Mouse (Mus musculus): ENCODE measurements around the gene Ttc21a. TPM values are rescaled to one million over a fixed set of nuclear protein-coding genes. Genes with fewer than 3 reads are reported as not detected.

Gene Ttc21a
- 0.31 and 0.44 TPM in 2 replicates for polyA plus RNA-seq (2016; fragmentation: Nextera tagmentation; extraction: Ambion mirVana)

- Histone ChIP-seq H3K27me3 (no peaks in the 10 kb centered on the region), H3K9ac (replicated peaks) (peak within 1 kb of the TSS; percentile 84), H3K36me3 (peaks cover 10% of the 10 kb centered on the region), H3K4me2 (peak within 1 kb of the TSS; percentile 85), H3K9me3 (no peaks in the 10 kb centered on the region), H3K27ac (peak within 1 kb of the TSS; percentile 77), H3K4me3 (replicated peaks) (peak within 1 kb of the TSS; percentile 70), H3K4me1 (replicated peaks) (peaks cover 49% of the 10 kb centered on the region)
- 4% methylated on average over 40 of the region's 40 CpGs for WGBS
- peak; percentile 86 for ATAC-seq (ENCODE audit: insufficient number of reproducible peaks, insufficient read depth, low FRiP score, low TSS enrichment, low read depth)
Measured at GRCm38 (mm10) chr9:119937005-119937773, at the start of gene Ttc21a, which contains the start of gene Gorasp1. Gene Ttc21a, plus strand, starts transcription at chr9:119937606. Gene Gorasp1, minus strand, starts transcription at chr9:119937565.

- Histone ChIP-seq H3K36me3 (no peaks in the 10 kb centered on the region), H3K27ac (no peak overlapping the region), H3K4me2 (no peak overlapping the region), H3K9ac (replicated peaks) (no peak overlapping the region), H3K27me3 (no peaks in the 10 kb centered on the region), H3K9me3 (no peaks in the 10 kb centered on the region), H3K4me3 (replicated peaks) (no peak overlapping the region), H3K4me1 (replicated peaks) (no peaks in the 10 kb centered on the region)
- 65% methylated on average over 2 of the region's 2 CpGs for WGBS
- no peak for ATAC-seq (ENCODE audit: insufficient number of reproducible peaks, insufficient read depth, low FRiP score, low TSS enrichment, low read depth)
Measured at GRCm38 (mm10) chr9:119888843-119889246, 48.6 kb upstream of the Ttc21a start.

GRCm38 (mm10) chr9:119889446-119889845 is 48.0 kb upstream of the Ttc21a start:
- no peaks in the 10 kb centered on the region for H3K27me3 ChIP-seq
- no peak overlapping the region for H3K4me3 ChIP-seq (replicated peaks)
- H3K9me3 ChIP-seq = no peaks in the 10 kb centered on the region
- no peak overlapping the region for H3K9ac ChIP-seq (replicated peaks)
- H3K4me1 ChIP-seq (replicated peaks) = no peaks in the 10 kb centered on the region
- 83% methylated on average over 9 of the region's 9 CpGs for WGBS
- H3K4me2 ChIP-seq = no peak overlapping the region
- H3K27ac ChIP-seq = no peak overlapping the region
- ATAC-seq (ENCODE audit: insufficient number of reproducible peaks, insufficient read depth, low FRiP score, low TSS enrichment, low read depth) = no peak
- H3K36me3 ChIP-seq = no peaks in the 10 kb centered on the region

GRCm38 (mm10) chr9:119890692-119891091 is 46.7 kb upstream of the Ttc21a start:
- no peaks in the 10 kb centered on the region for H3K36me3 ChIP-seq
- no peaks in the 10 kb centered on the region for H3K9me3 ChIP-seq
- 55% methylated on average over 2 of the region's 2 CpGs for WGBS
- no peaks in the 10 kb centered on the region for H3K27me3 ChIP-seq
- H3K27ac ChIP-seq = no peak overlapping the region
- ATAC-seq (ENCODE audit: insufficient number of reproducible peaks, insufficient read depth, low FRiP score, low TSS enrichment, low read depth) = no peak
- H3K4me2 ChIP-seq = no peak overlapping the region
- no peak overlapping the region for H3K9ac ChIP-seq (replicated peaks)
- no peak overlapping the region for H3K4me3 ChIP-seq (replicated peaks)
- peaks cover 4% of the 10 kb centered on the region for H3K4me1 ChIP-seq (replicated peaks)

- 78% methylated on average over 5 of the region's 5 CpGs for WGBS
- ATAC-seq (ENCODE audit: insufficient number of reproducible peaks, insufficient read depth, low FRiP score, low TSS enrichment, low read depth) = no peak
- peaks cover 10% of the 10 kb centered on the region for H3K4me1 ChIP-seq (replicated peaks)
- H3K4me2 ChIP-seq = 0 out of 2 replicates have a peak overlapping the region, but pooled peaks have one; percentile 89
- H3K9me3 ChIP-seq = no peaks in the 10 kb centered on the region
- peak overlapping the region; percentile 81; the same call in 1 of the 2 replicates for H3K27ac ChIP-seq
- no peaks in the 10 kb centered on the region for H3K27me3 ChIP-seq
- H3K36me3 ChIP-seq = 0 out of 2 replicates have a peak, but pooled peaks cover 4% of the 10 kb centered on the region
- no peak overlapping the region for H3K9ac ChIP-seq (replicated peaks)
- H3K4me3 ChIP-seq (replicated peaks) = no peak overlapping the region
Measured at GRCm38 (mm10) chr9:119893881-119894280, 43.5 kb upstream of the Ttc21a start.

- peaks cover 10% of the 10 kb centered on the region for H3K4me1 ChIP-seq (replicated peaks)
- peak within 1 kb of the TSS; percentile 99 for H3K4me3 ChIP-seq (replicated peaks)
- H3K36me3 ChIP-seq = 0 out of 2 replicates have a peak, but pooled peaks cover 4% of the 10 kb centered on the region
- no peaks in the 10 kb centered on the region for H3K27me3 ChIP-seq
- WGBS = 4% methylated on average over 34 of the region's 34 CpGs
- H3K4me2 ChIP-seq = peak within 1 kb of the TSS; percentile 89
- H3K9ac ChIP-seq (replicated peaks) = peak within 1 kb of the TSS; percentile 91
- H3K27ac ChIP-seq = peak within 1 kb of the TSS; percentile 81
- no peaks in the 10 kb centered on the region for H3K9me3 ChIP-seq
- peak; percentile 100 for ATAC-seq (ENCODE audit: insufficient number of reproducible peaks, insufficient read depth, low FRiP score, low TSS enrichment, low read depth)
Measured at GRCm38 (mm10) chr9:119894339-119895009, 42.9 kb upstream of the Ttc21a start, which contains the start of gene Wdr48. Gene Wdr48, plus strand, starts transcription at chr9:119894878.

- peak overlapping the region; percentile 80; the same call in 1 of the 2 replicates for H3K27ac ChIP-seq
- peak overlapping the region; percentile 99 for H3K4me3 ChIP-seq (replicated peaks)
- H3K27me3 ChIP-seq = no peaks in the 10 kb centered on the region
- no peaks in the 10 kb centered on the region for H3K9me3 ChIP-seq
- H3K4me1 ChIP-seq (replicated peaks) = peaks cover 10% of the 10 kb centered on the region
- H3K9ac ChIP-seq (replicated peaks) = peak overlapping the region; percentile 91
- ATAC-seq (ENCODE audit: insufficient number of reproducible peaks, insufficient read depth, low FRiP score, low TSS enrichment, low read depth) = peak; percentile 77
- peak overlapping the region; percentile 89 for H3K4me2 ChIP-seq
- under 1% methylated on average over 49 of the region's 71 CpGs for WGBS
- peaks cover 4% of the 10 kb centered on the region; the same call in 1 of the 2 replicates for H3K36me3 ChIP-seq
Measured at GRCm38 (mm10) chr9:119895040-119895721, 42.2 kb upstream of the Ttc21a start.

- Histone ChIP-seq H3K9me3 (no peaks in the 10 kb centered on the region), H3K36me3 (peaks cover 26% of the 10 kb centered on the region), H3K27me3 (no peaks in the 10 kb centered on the region), H3K9ac (replicated peaks) (no peak overlapping the region), H3K4me2 (no peak overlapping the region), H3K4me1 (replicated peaks) (peaks cover 10% of the 10 kb centered on the region), H3K27ac (no peak overlapping the region), H3K4me3 (replicated peaks) (no peak overlapping the region)
- 87% methylated on average over 2 of the region's 2 CpGs for WGBS
- no peak for ATAC-seq (ENCODE audit: insufficient number of reproducible peaks, insufficient read depth, low FRiP score, low TSS enrichment, low read depth)
Measured at GRCm38 (mm10) chr9:119899446-119899845, 38.0 kb upstream of the Ttc21a start.

GRCm38 (mm10) chr9:119902410-119903151 is 34.8 kb upstream of the Ttc21a start:
- Histone ChIP-seq H3K4me2 (no peak overlapping the region), H3K4me1 (replicated peaks) (no peaks in the 10 kb centered on the region), H3K9ac (replicated peaks) (no peak overlapping the region), H3K36me3 (peaks cover 55% of the 10 kb centered on the region), H3K27ac (no peak overlapping the region), H3K4me3 (replicated peaks) (no peak overlapping the region), H3K27me3 (no peaks in the 10 kb centered on the region), H3K9me3 (no peaks in the 10 kb centered on the region)
- 88% methylated on average over 11 of the region's 12 CpGs for WGBS
- ATAC-seq (ENCODE audit: insufficient number of reproducible peaks, insufficient read depth, low FRiP score, low TSS enrichment, low read depth) = no peak

- Histone ChIP-seq H3K36me3 (peaks cover 96% of the 10 kb centered on the region), H3K4me1 (replicated peaks) (no peaks in the 10 kb centered on the region), H3K27me3 (no peaks in the 10 kb centered on the region), H3K27ac (no peak overlapping the region), H3K9ac (replicated peaks) (no peak overlapping the region), H3K9me3 (no peaks in the 10 kb centered on the region), H3K4me3 (replicated peaks) (no peak overlapping the region), H3K4me2 (no peak overlapping the region)
- 95% methylated on average over 3 of the region's 3 CpGs for WGBS
- no peak for ATAC-seq (ENCODE audit: insufficient number of reproducible peaks, insufficient read depth, low FRiP score, low TSS enrichment, low read depth)
Measured at GRCm38 (mm10) chr9:119908708-119909107, 28.7 kb upstream of the Ttc21a start.
